Mouse (Mus musculus): ENCODE measurements around the gene Ccr7. TPM values are rescaled to one million over a fixed set of nuclear protein-coding genes. Genes with fewer than 3 reads are reported as not detected.

Ccr7 gene
- total and polyA plus RNA-seq, 3 experiments, result 203 to 306 (median 241) TPM

- H3K9ac ChIP-seq (ENCODE audit: insufficient read depth, low read depth), result no peak overlapping the region
- no peaks in the 10 kb centered on the region for H3K36me3 ChIP-seq (replicated peaks in 1 of 2; ENCODE audit: control insufficient read depth in 1 of 2, insufficient read depth in 1 of 2, low read length in 1 of 2)
- dilution Hi-C loops (cut with MboI; ENCODE audit: extremely low pct_ligation_motif_present, extremely low pct_unique_long_range_greater_than_20kb, low sequenced_read_pairs) (no loop called here), in situ Hi-C loops (cut with MboI; ENCODE audit: low pct_ligation_motif_present, low pct_unique_long_range_greater_than_20kb, low sequenced_read_pairs) (no loop called here)
- H3K79me2 ChIP-seq (replicated peaks; ENCODE audit: control insufficient read depth, extremely low read depth, insufficient read depth, poor library complexity, severe bottlenecking), result no peaks in the 10 kb centered on the region
- no peak overlapping the region for H3K27ac ChIP-seq (ENCODE audit: insufficient read depth, low read depth)
- peaks cover 6% of the 10 kb centered on the region for H3K9me3 ChIP-seq (replicated peaks; ENCODE audit: low read length)
- TF ChIP-seq MXI1 (IDR thresholded peaks at IDR 0.05; ENCODE audit: low read depth, low read length), result no peak
- peaks cover 0 to 9% of the 10 kb centered on the region in 2 experiments; a peak in 2 of 4 replicates for H3K4me1 ChIP-seq (ENCODE audit: control insufficient read depth in 1 of 2, insufficient read depth in 2 of 2)
- peaks cover 4% of the 10 kb centered on the region for H3K27me3 ChIP-seq (replicated peaks)
- DNase-seq (ENCODE audit: extremely low read depth), result no peak
- no peak overlapping the region for H3K4me3 ChIP-seq (replicated peaks in 1 of 3; ENCODE audit: low read depth in 2 of 3, low read length in 2 of 3, poor library complexity in 1 of 3)
- no peak overlapping the region for H3K4me2 ChIP-seq (ENCODE audit: insufficient read depth, low read depth, poor library complexity, severe bottlenecking)
Measured at GRCm38 (mm10) chr11:99117907-99118306, 37.0 kb downstream of the Ccr7 start.

- H3K27ac ChIP-seq (ENCODE audit: insufficient read depth, low read depth), result no peak overlapping the region
- TF ChIP-seq SMC3 (IDR thresholded peaks at IDR 0.05; ENCODE audit: low read depth, low read length) (no peak), MAX (IDR thresholded peaks at IDR 0.05; ENCODE audit: low read length) (no peak), USF2 (conservative IDR thresholded peaks at IDR 0.05; ENCODE audit: low read depth, low read length) (no peak), UBTF (IDR thresholded peaks at IDR 0.05; ENCODE audit: low read depth, low read length) (no peak), POLR2A (IDR thresholded peaks at IDR 0.05; ENCODE audit: low read depth, low read length) (no peak)
- H3K36me3 ChIP-seq (replicated peaks in 1 of 2; ENCODE audit: control insufficient read depth in 1 of 2, insufficient read depth in 1 of 2, low read length in 1 of 2), result no peaks in the 10 kb centered on the region
- no peak overlapping the region for H3K9ac ChIP-seq (ENCODE audit: insufficient read depth, low read depth)
- dilution Hi-C loops (cut with MboI; ENCODE audit: extremely low pct_ligation_motif_present, extremely low pct_unique_long_range_greater_than_20kb, low sequenced_read_pairs) (no loop called here), in situ Hi-C loops (cut with MboI; ENCODE audit: low pct_ligation_motif_present, low pct_unique_long_range_greater_than_20kb, low sequenced_read_pairs) (no loop called here)
- peaks cover 6% of the 10 kb centered on the region for H3K9me3 ChIP-seq (replicated peaks; ENCODE audit: low read length)
- DNase-seq (ENCODE audit: extremely low read depth), result no peak
- H3K4me1 ChIP-seq (ENCODE audit: control insufficient read depth in 1 of 2, insufficient read depth in 2 of 2), result peaks cover 2 to 11% of the 10 kb centered on the region in 2 experiments; a peak in 2 of 4 replicates
- H3K27me3 ChIP-seq (replicated peaks), result peaks cover 4% of the 10 kb centered on the region
- no peaks in the 10 kb centered on the region for H3K79me2 ChIP-seq (replicated peaks; ENCODE audit: control insufficient read depth, extremely low read depth, insufficient read depth, poor library complexity, severe bottlenecking)
- no peak overlapping the region for H3K4me2 ChIP-seq (ENCODE audit: insufficient read depth, low read depth, poor library complexity, severe bottlenecking)
- no peak overlapping the region for H3K4me3 ChIP-seq (replicated peaks in 1 of 3; ENCODE audit: low read depth in 2 of 3, low read length in 2 of 3, poor library complexity in 1 of 3)
Measured at GRCm38 (mm10) chr11:99115940-99116339, 38.9 kb downstream of the Ccr7 start.

- Histone ChIP-seq H3K4me2 (ENCODE audit: insufficient read depth, low read depth, poor library complexity, severe bottlenecking) (no peak overlapping the region), H3K4me3 (replicated peaks in 1 of 3; ENCODE audit: low read depth in 2 of 3, low read length in 2 of 3, poor library complexity in 1 of 3) (no peak overlapping the region), H3K79me2 (replicated peaks; ENCODE audit: control insufficient read depth, extremely low read depth, insufficient read depth, poor library complexity, severe bottlenecking) (no peaks in the 10 kb centered on the region), H3K27me3 (replicated peaks) (peaks cover 4% of the 10 kb centered on the region), H3K27ac (ENCODE audit: insufficient read depth, low read depth) (no peak overlapping the region), H3K4me1 (ENCODE audit: control insufficient read depth in 1 of 2, insufficient read depth in 2 of 2) (0 out of 4 replicates have a peak, but pooled peaks cover 2 to 3% of the 10 kb centered on the region in 2 experiments), H3K9ac (ENCODE audit: insufficient read depth, low read depth) (no peak overlapping the region), H3K9me3 (replicated peaks; ENCODE audit: low read length) (peaks cover 6% of the 10 kb centered on the region), H3K36me3 (replicated peaks in 1 of 2; ENCODE audit: control insufficient read depth in 1 of 2, insufficient read depth in 1 of 2, low read length in 1 of 2) (no peaks in the 10 kb centered on the region)
- dilution Hi-C loops (cut with MboI; ENCODE audit: extremely low pct_ligation_motif_present, extremely low pct_unique_long_range_greater_than_20kb, low sequenced_read_pairs) (no loop called here), in situ Hi-C loops (cut with MboI; ENCODE audit: low pct_ligation_motif_present, low pct_unique_long_range_greater_than_20kb, low sequenced_read_pairs) (no loop called here)
- no peak for TF ChIP-seq ZC3H11A (IDR thresholded peaks at IDR 0.05; ENCODE audit: low read depth, low read length)
- no peak for TF ChIP-seq ZMIZ1 (IDR thresholded peaks at IDR 0.05; ENCODE audit: low read depth, low read length)
- no peak for TF ChIP-seq PAX5 (IDR thresholded peaks at IDR 0.05; ENCODE audit: low read length)
- no peak for TF ChIP-seq CTCF (conservative IDR thresholded peaks at IDR 0.05 in 1 of 2, IDR thresholded peaks at IDR 0.05 in 1 of 2; ENCODE audit: low read depth in 2 of 2, low read length in 2 of 2)
- TF ChIP-seq MEF2A (IDR thresholded peaks at IDR 0.05; ENCODE audit: borderline replicate concordance, low read depth, low read length), result no peak
- no peak for TF ChIP-seq RCOR1 (conservative IDR thresholded peaks at IDR 0.05; ENCODE audit: low read depth, low read length)
- TF ChIP-seq POLR2A (IDR thresholded peaks at IDR 0.05; ENCODE audit: low read depth, low read length), result no peak
- no peak for TF ChIP-seq IRF4 (IDR thresholded peaks at IDR 0.05; ENCODE audit: low read depth, low read length)
- no peak for TF ChIP-seq HCFC1 (IDR thresholded peaks at IDR 0.05; ENCODE audit: low read depth, low read length)
- TF ChIP-seq EP300 (IDR thresholded peaks at IDR 0.05; ENCODE audit: low read length), result no peak
- TF ChIP-seq ETS1 (conservative IDR thresholded peaks at IDR 0.05; ENCODE audit: low read depth, low read length), result no peak
- no peak for TF ChIP-seq JUN (IDR thresholded peaks at IDR 0.05; ENCODE audit: insufficient read depth, low read depth, low read length)
- TF ChIP-seq TCF12 (IDR thresholded peaks at IDR 0.05; ENCODE audit: low read depth, low read length), result no peak
- no peak for TF ChIP-seq JUND (conservative IDR thresholded peaks at IDR 0.05; ENCODE audit: low read depth, low read length)
- DNase-seq (ENCODE audit: extremely low read depth), result no peak
Measured at GRCm38 (mm10) chr11:99113111-99113510, 41.8 kb downstream of the Ccr7 start.
